Mouse (Mus musculus) thymus, postnatal 4 days (tissue): ENCODE measurements around the gene Mgat1.
"Not testable (repeated sequence)": the region's sequence is repeated elsewhere in the genome, so short reads cannot be mapped to it uniquely, and the experiment has no call there.

ENCODE experiments used
- DNase-seq: peaks from one replicate; pipeline ENCODE4 v3.0.0; 2021

Gene Mgat1

GRCm38 (mm10) chr11:49243727-49244594, at the start of gene Mgat1:
Mgat1 (plus strand) TSS chr11:49244191.
- DNase-seq: peak; percentile 97

GRCm38 (mm10) chr11:49194771-49195170, 49.2 kb upstream of the Mgat1 start:
- DNase-seq: not testable (repeated sequence)

GRCm38 (mm10) chr11:49195819-49196322, 48.1 kb upstream of the Mgat1 start:
- peak; percentile 50 for DNase-seq

- DNase-seq: no peak
Measured at GRCm38 (mm10) chr11:49200666-49201065, 43.3 kb upstream of the Mgat1 start.

- no peak for DNase-seq
Measured at GRCm38 (mm10) chr11:49201142-49201541, 42.8 kb upstream of the Mgat1 start.

GRCm38 (mm10) chr11:49202071-49202470, 41.9 kb upstream of the Mgat1 start:
- no peak for DNase-seq

GRCm38 (mm10) chr11:49202523-49203061, 41.4 kb upstream of the Mgat1 start:
- DNase-seq: peak; percentile 33

- DNase-seq: peak; percentile 89
Measured at GRCm38 (mm10) chr11:49203129-49203768, 40.7 kb upstream of the Mgat1 start, which contains the start of gene Zfp62. Zfp62 (plus strand) TSS chr11:49203292.

GRCm38 (mm10) chr11:49203771-49204497, 40.1 kb upstream of the Mgat1 start:
- peak; percentile 59 for DNase-seq

- DNase-seq: no peak
Measured at GRCm38 (mm10) chr11:49205080-49205590, 38.9 kb upstream of the Mgat1 start.

- no peak for DNase-seq
Measured at GRCm38 (mm10) chr11:49207495-49207894, 36.5 kb upstream of the Mgat1 start.

GRCm38 (mm10) chr11:49212577-49212976, 31.4 kb upstream of the Mgat1 start:
- no peak for DNase-seq

- no peak for DNase-seq
Measured at GRCm38 (mm10) chr11:49213505-49213904, 30.5 kb upstream of the Mgat1 start.

- DNase-seq: no peak
Measured at GRCm38 (mm10) chr11:49219271-49219670, 24.7 kb upstream of the Mgat1 start.

- DNase-seq: no peak
Measured at GRCm38 (mm10) chr11:49224455-49224854, 19.5 kb upstream of the Mgat1 start.

- no peak for DNase-seq
Measured at GRCm38 (mm10) chr11:49232781-49233180, 11.2 kb upstream of the Mgat1 start.

- DNase-seq: no peak
Measured at GRCm38 (mm10) chr11:49235459-49236207, 8.4 kb upstream of the Mgat1 start.

- no peak for DNase-seq
Measured at GRCm38 (mm10) chr11:49236891-49237290, 7.1 kb upstream of the Mgat1 start.

GRCm38 (mm10) chr11:49237532-49237931, 6.5 kb upstream of the Mgat1 start:
- no peak for DNase-seq

GRCm38 (mm10) chr11:49240310-49240709, 3.7 kb upstream of the Mgat1 start:
- DNase-seq: no peak

- no peak for DNase-seq
Measured at GRCm38 (mm10) chr11:49240874-49241273, 3.1 kb upstream of the Mgat1 start.

GRCm38 (mm10) chr11:49241471-49241870, 2.5 kb upstream of the Mgat1 start:
- no peak for DNase-seq
